Mouse (Mus musculus) embryonic fibroblast, embryonic 13.5 days (primary cell): ENCODE measurements around the gene Spag16.

Experiments used
- CTCF ChIP-seq: IDR thresholded peaks from 2 replicates; pipeline ENCODE4 v1.5.1; 2011; ENCODE audit warnings: mild to moderate bottlenecking, control low read depth, low read length, moderate library complexity, borderline replicate concordance; ENCODE audit not compliant: insufficient read depth
- POLR2A ChIP-seq: IDR thresholded peaks from 2 replicates; pipeline ENCODE4 v1.6.1; 2011; ENCODE audit warnings: low read depth, mild to moderate bottlenecking, control low read depth, low read length, moderate library complexity

- TF ChIP-seq CTCF (no peak), POLR2A (no peak)
Measured at GRCm38 (mm10) chr1:69853436-69853835, 26.7 kb downstream of the Spag16 start.
